Mouse (Mus musculus): ENCODE data around the gene Aoah.

DNA sequence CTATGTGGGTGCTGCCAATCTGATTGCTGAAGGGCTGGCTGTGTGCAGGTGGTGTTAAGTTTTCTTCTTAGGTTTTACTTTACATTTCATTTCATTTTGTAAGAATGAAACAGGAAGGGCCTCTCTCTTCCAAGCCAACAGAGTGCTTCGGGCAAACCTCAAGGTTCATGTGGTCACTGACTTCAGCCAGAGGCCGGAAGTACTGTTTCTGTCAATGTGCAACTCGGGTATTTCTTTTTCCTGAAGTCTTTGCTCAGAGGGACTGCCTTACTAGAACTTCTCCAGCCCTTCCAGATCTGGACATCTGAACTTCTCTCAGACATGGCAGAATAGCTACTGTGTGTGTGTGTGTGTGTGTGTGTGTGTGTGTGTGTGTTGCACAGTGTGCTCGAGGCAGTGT lies at the start of gene Aoah:
- TF ChIP-seq POLR2A (IDR thresholded peaks at IDR 0.05; ENCODE audit: low read depth, low read length) (no peak), CTCF (IDR thresholded peaks at IDR 0.05; ENCODE audit: borderline replicate concordance, insufficient read depth, low read length) (no peak)

Measured in embryonic fibroblast, embryonic 13.5 days (primary cell).